Mouse (Mus musculus) small intestine, adult 2 months (tissue): Measurements from ENCODE around the gene Rreb1.

ENCODE experiments used
- CTCF ChIP-seq: fragments of 200-500 bp; IDR thresholded peaks from 2 replicates; pipeline ENCODE4 v1.5.1; 2012; ENCODE audit warnings: low read depth, mild to moderate bottlenecking, control low read depth, inconsistent platforms, low read length, moderate library complexity, mixed read lengths; ENCODE audit not compliant: insufficient replicate concordance, insufficient read length; ENCODE audit errors: extremely low read depth
- POLR2A ChIP-seq: fragments of 200-500 bp; IDR thresholded peaks from 2 replicates; pipeline ENCODE4 v1.6.1; 2012; ENCODE audit warnings: low read depth, mild to moderate bottlenecking, control low read depth, inconsistent platforms, low read length, moderate library complexity

DNA sequence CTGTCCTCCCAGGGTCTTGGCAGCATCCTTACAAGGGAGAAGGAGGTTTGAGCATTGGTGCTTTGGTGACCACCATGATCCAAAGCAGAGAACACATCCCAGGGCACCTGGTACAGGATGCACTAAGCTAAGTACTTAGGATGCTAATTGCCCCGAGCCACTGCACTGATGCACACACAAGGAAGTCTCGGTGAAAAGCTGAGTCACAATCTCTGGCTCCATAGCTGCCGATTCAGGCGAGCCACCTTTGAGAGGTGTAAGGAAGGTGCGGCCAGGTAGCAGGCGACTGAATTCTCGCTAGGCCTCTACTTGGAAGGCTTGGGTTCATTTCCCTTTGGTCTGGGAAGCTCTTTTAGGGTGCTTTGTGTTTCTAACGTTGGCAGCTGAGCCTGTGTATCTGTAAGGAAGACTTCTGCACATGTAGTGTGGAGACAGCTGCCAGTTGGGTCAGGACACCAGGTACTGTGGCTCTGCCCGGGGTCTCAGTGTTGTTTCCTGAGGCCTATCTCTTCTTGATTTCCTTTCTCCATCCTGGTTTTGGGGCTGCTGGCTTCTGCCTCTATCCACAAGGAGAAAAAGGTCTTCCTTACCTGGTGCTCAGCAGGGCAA lies 68.9 kb downstream of the Rreb1 start:
- TF ChIP-seq CTCF (no peak), POLR2A (no peak)
